Mouse (Mus musculus): ENCODE data around the gene Zfp282. TPM values are rescaled to one million over a fixed set of nuclear protein-coding genes. Genes with fewer than 3 reads are reported as not detected.

The Zfp282 gene
- 22.8 and 23.8 TPM in 2 replicates for polyA plus RNA-seq (2015; fragmentation: Nextera tagmentation; extraction: Ambion mirVana)

DNA sequence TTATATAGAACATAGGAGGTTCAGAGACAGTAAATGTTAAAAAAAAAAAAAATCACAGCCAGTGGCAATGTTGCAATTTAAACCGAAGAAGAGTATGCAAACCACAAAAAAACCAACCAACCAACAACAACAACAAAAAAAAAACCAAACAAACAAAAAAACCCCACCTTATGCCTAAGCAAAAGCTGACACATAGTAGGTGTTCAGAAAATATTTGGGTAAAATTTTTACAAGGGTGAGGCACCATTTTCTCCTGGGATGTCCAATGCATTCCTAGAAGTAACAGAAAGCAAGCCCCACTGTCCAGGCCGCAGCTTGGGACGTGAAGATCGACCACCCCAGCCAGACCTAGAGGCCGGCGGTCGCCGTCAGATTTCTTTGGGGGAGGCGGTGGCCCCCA, at the start of gene Zfp282:
Zfp282 (plus strand) TSS at position 147 of the 400 bp plus-strand sequence.
- Histone ChIP-seq H3K4me1 (ENCODE audit: control insufficient read depth, insufficient read depth, low read length) (peaks cover 15% of the 10 kb centered on the region), H3K27ac (ENCODE audit: low read length) (peak within 1 kb of the TSS; percentile 98), H3K27me3 (ENCODE audit: control insufficient read depth, insufficient read depth, low read depth, low read length) (no peaks in the 10 kb centered on the region), H3K36me3 (ENCODE audit: control insufficient read depth, insufficient read depth, low read length) (peaks cover 15% of the 10 kb centered on the region), H3K4me3 (ENCODE audit: low read depth, low read length) (peak within 1 kb of the TSS; percentile 98), H3K9ac (ENCODE audit: low read depth, low read length) (peak within 1 kb of the TSS; percentile 96), H3K9me3 (replicated peaks; ENCODE audit: control insufficient read depth, low read length, poor library complexity, severe bottlenecking) (no peaks in the 10 kb centered on the region), H3K4me2 (ENCODE audit: low read length) (peak within 1 kb of the TSS; percentile 73)
- 5% methylated on average over 9 of the region's 9 CpGs for WGBS
- no peak for ATAC-seq

DNA sequence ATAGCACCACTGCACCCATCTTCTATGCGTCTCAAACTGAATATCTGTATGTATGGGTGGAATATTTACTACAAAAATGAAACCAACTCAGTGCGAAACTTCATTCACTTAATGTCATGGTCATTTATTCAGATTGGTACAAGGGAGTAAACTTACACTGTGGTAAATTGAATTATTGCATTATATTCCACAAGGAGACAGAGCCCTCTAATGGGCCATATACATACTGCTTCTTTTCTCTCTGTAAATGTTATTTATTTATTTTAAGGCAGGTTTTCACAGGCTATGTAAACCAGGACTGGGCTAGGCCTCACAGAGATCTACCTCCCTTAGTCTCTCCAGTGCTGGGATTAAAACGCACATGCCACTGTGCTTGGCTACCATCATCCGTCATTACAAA, 49.5 kb upstream of the Zfp282 start:
- Histone ChIP-seq H3K4me2 (ENCODE audit: low read length) (no peak overlapping the region), H3K9ac (ENCODE audit: low read depth, low read length) (no peak overlapping the region), H3K9me3 (replicated peaks; ENCODE audit: control insufficient read depth, low read length, poor library complexity, severe bottlenecking) (no peaks in the 10 kb centered on the region), H3K4me3 (ENCODE audit: low read depth, low read length) (no peak overlapping the region), H3K27ac (ENCODE audit: low read length) (no peak overlapping the region), H3K4me1 (ENCODE audit: control insufficient read depth, insufficient read depth, low read length) (peaks cover 15% of the 10 kb centered on the region), H3K27me3 (ENCODE audit: control insufficient read depth, insufficient read depth, low read depth, low read length) (no peaks in the 10 kb centered on the region), H3K36me3 (ENCODE audit: control insufficient read depth, insufficient read depth, low read length) (peaks cover 17% of the 10 kb centered on the region)
- ATAC-seq = no peak
- 96% methylated on average over 4 of the region's 4 CpGs for WGBS

DNA sequence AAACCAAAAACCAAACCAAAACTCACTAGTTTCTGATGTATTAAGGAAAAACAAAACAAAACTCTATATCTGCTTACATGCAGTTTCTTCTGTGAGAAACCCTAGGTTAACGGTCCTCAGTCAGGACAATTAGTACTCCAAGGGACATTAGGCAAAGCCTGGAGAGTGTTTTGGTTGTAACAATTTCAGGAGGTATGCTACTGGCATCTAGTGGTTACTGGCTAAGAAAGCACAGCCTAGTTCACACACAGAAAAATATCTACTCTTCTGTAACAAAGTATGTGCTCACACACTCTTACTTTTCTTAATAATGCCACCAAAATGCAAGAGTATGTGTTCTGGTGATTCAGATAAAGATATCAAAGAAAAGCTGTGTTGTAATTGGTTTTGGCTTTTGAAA, 48.1 kb upstream of the Zfp282 start:
- peak overlapping the region; percentile 33; the same call in 1 of the 2 replicates for H3K27ac ChIP-seq (ENCODE audit: low read length)

DNA sequence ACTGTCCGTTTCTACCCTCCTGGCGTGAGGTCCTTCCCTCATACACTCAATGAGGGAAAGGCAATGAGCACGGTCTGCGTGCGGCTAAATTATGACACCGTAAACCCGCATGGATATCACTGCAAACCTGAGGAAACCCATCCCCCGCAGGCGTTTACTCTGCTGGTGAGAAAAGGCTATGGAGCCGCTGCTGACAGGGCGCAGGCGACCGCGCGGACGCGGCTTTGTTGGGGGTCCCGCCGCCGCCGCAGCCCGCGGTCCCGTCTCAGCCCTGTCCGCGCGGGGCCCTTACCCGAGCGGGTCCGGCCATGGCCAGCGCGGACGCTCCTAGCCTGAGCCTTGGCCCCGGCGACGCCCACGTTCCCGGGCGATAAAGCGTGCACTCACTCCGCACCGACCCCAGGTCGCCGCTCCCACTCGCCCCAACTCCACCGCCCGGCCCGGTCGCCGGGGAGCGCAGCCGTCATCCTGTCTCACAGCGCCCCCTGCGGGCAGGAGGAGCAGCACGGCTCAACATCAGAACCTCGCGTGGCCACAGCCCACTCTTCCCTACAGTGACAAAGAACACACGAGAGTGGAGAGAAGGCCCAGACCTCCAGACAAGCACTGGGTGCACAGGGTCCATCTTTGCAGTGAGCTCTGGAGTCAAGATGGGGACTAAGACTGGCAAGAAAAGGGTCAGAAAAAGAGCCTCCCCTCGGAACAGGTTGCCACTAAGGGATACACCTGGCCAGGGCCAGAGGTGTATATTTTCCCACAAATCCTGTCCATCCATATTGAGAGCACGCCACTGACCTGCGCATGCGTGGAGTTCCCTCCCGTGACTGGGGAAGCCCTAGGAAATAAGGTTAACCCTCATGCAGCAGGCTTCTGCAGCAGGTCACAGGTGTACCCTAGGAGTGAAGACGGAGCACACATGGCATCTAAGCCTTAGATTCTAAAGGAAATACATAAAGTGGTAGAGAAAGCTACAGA, 46.6 kb upstream of the Zfp282 start, which contains the start of gene Zfp786:
Zfp786 (minus strand) TSS at position 764 of the 975 bp plus-strand sequence.
- 1% methylated on average over 64 of the region's 64 CpGs for WGBS
- no peaks in the 10 kb centered on the region for H3K9me3 ChIP-seq (replicated peaks; ENCODE audit: control insufficient read depth, low read length, poor library complexity, severe bottlenecking)
- no peaks in the 10 kb centered on the region for H3K27me3 ChIP-seq (ENCODE audit: control insufficient read depth, insufficient read depth, low read depth, low read length)
- ATAC-seq = peak; percentile 91
- H3K36me3 ChIP-seq (ENCODE audit: control insufficient read depth, insufficient read depth, low read length) = 0 out of 2 replicates have a peak, but pooled peaks cover 5% of the 10 kb centered on the region
- H3K4me2 ChIP-seq (ENCODE audit: low read length) = peak within 1 kb of the TSS; percentile 63
- H3K4me1 ChIP-seq (ENCODE audit: control insufficient read depth, insufficient read depth, low read length) = peaks cover 15% of the 10 kb centered on the region
- peak within 1 kb of the TSS; percentile 56 for H3K4me3 ChIP-seq (ENCODE audit: low read depth, low read length)
- peak within 1 kb of the TSS; percentile 91 for H3K9ac ChIP-seq (ENCODE audit: low read depth, low read length)
- H3K27ac ChIP-seq (ENCODE audit: low read length) = peak within 1 kb of the TSS; percentile 92

More for the DNA sequence above, 48.1 kb upstream of the Zfp282 start:
- 9% methylated on average over 1 of the region's 1 CpGs for WGBS
- H3K36me3 ChIP-seq (ENCODE audit: control insufficient read depth, insufficient read depth, low read length) = peaks cover 11% of the 10 kb centered on the region; the same call in 1 of the 2 replicates
- no peak for ATAC-seq
- no peaks in the 10 kb centered on the region for H3K27me3 ChIP-seq (ENCODE audit: control insufficient read depth, insufficient read depth, low read depth, low read length)
- peaks cover 15% of the 10 kb centered on the region for H3K4me1 ChIP-seq (ENCODE audit: control insufficient read depth, insufficient read depth, low read length)
- peak overlapping the region; percentile 63 for H3K4me2 ChIP-seq (ENCODE audit: low read length)
- H3K9ac ChIP-seq (ENCODE audit: low read depth, low read length) = peak overlapping the region; percentile 58
- H3K9me3 ChIP-seq (replicated peaks; ENCODE audit: control insufficient read depth, low read length, poor library complexity, severe bottlenecking) = no peaks in the 10 kb centered on the region
- peak overlapping the region; percentile 56 for H3K4me3 ChIP-seq (ENCODE audit: low read depth, low read length)

DNA sequence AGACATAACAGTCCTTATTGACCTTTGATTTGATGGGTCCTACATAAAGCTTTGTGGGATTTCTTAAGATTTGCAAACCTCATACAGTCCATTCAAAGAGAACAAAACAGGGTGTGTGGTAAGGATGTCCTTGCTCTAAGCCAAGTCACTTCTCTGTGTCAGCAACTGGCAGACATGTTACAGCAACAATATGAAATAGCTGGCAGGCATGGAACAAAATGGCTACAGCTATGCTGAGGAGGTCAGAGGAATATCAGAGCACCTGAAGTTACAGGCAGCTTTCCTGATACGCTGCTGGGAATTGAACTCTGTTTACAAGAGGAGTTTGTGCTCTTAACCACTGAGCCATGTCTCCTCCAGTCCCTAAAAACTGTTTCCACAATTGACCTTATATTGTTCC, 44.8 kb upstream of the Zfp282 start:
- Histone ChIP-seq H3K9ac (ENCODE audit: low read depth, low read length) (no peak overlapping the region), H3K4me1 (ENCODE audit: control insufficient read depth, insufficient read depth, low read length) (peaks cover 21% of the 10 kb centered on the region), H3K27ac (ENCODE audit: low read length) (no peak overlapping the region), H3K36me3 (ENCODE audit: control insufficient read depth, insufficient read depth, low read length) (no peaks in the 10 kb centered on the region), H3K9me3 (replicated peaks; ENCODE audit: control insufficient read depth, low read length, poor library complexity, severe bottlenecking) (no peaks in the 10 kb centered on the region), H3K4me2 (ENCODE audit: low read length) (no peak overlapping the region), H3K4me3 (ENCODE audit: low read depth, low read length) (no peak overlapping the region), H3K27me3 (ENCODE audit: control insufficient read depth, insufficient read depth, low read depth, low read length) (no peaks in the 10 kb centered on the region)
- WGBS = 76% methylated on average over 1 of the region's 1 CpGs
- ATAC-seq = no peak

DNA sequence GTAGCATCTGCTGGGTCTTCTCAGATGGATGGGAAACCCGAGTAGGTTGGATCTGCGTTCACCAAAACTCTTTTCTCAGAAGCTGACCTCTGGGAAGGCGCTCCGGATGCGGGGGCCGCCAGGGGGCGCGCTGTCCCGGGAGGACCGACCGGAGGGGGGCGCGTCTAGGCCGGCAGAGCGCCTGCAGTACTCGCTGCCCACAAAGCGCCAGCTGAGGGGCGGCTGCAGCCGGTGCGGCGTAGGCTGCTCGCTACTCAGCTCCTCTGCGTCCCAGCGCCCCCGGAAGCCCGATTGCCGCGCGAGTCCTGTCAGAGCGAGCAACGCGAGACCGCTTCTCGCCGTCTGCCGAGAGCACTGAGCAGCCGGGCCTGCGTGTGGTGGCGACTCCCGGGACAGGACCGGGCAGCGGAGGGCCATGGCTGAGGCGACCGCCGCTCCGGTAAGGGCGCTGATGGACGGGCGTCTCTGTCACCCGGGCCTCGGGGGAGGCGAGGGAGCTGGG, 41.5 kb upstream of the Zfp282 start, which contains the start of gene Zfp398:
Zfp398 (plus strand) TSS at position 180 of the 502 bp plus-strand sequence.
- H3K9ac ChIP-seq (ENCODE audit: low read depth, low read length) = peak within 1 kb of the TSS; percentile 98
- under 1% methylated on average over 52 of the region's 52 CpGs for WGBS

DNA sequence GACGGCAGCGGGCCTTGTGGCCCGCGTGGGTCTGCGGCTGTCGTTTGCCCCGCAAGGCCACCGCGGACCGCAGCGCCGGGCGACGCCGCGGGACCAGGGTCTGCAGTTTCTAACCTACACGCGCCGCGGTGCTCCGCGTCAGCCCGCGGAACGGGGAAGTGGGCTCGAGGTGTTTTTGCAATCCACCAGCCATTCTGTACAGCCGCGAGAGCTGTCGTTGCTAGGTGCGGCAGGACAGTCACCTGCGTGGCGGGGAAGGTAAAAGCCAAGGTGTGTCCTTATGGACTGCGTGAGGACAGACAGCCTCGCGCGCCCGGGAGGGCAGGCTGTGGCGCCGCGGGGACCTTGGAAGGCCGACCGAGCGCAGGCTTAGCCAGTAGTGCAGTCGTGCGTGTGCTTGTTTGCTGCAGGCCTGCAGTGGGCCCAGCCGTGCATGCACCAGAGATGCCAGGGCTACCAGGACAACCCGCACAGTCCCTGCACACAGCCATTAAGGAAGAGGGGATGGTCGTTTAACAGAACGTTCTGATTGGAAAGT, 41.0 kb upstream of the Zfp282 start:
- under 1% methylated on average over 49 of the region's 49 CpGs for WGBS
- peaks cover 16% of the 10 kb centered on the region for H3K4me1 ChIP-seq (ENCODE audit: control insufficient read depth, insufficient read depth, low read length)
- peak overlapping the region; percentile 94 for H3K4me3 ChIP-seq (ENCODE audit: low read depth, low read length)
- H3K27ac ChIP-seq (ENCODE audit: low read length) = peak overlapping the region; percentile 95
- ATAC-seq = peak; percentile 83
- no peaks in the 10 kb centered on the region for H3K9me3 ChIP-seq (replicated peaks; ENCODE audit: control insufficient read depth, low read length, poor library complexity, severe bottlenecking)
- peak overlapping the region; percentile 89 for H3K4me2 ChIP-seq (ENCODE audit: low read length)
- 0 out of 2 replicates have a peak, but pooled peaks cover 4% of the 10 kb centered on the region for H3K36me3 ChIP-seq (ENCODE audit: control insufficient read depth, insufficient read depth, low read length)
- H3K27me3 ChIP-seq (ENCODE audit: control insufficient read depth, insufficient read depth, low read depth, low read length) = no peaks in the 10 kb centered on the region
- H3K9ac ChIP-seq (ENCODE audit: low read depth, low read length) = peak overlapping the region; percentile 98

More for the DNA sequence above, 41.5 kb upstream of the Zfp282 start, which contains the start of gene Zfp398:
- Histone ChIP-seq H3K4me2 (ENCODE audit: low read length) (peak within 1 kb of the TSS; percentile 89), H3K36me3 (ENCODE audit: control insufficient read depth, insufficient read depth, low read length) (no peaks in the 10 kb centered on the region), H3K4me3 (ENCODE audit: low read depth, low read length) (peak within 1 kb of the TSS; percentile 94), H3K27me3 (ENCODE audit: control insufficient read depth, insufficient read depth, low read depth, low read length) (no peaks in the 10 kb centered on the region), H3K4me1 (ENCODE audit: control insufficient read depth, insufficient read depth, low read length) (peaks cover 20% of the 10 kb centered on the region), H3K27ac (ENCODE audit: low read length) (peak within 1 kb of the TSS; percentile 95), H3K9me3 (replicated peaks; ENCODE audit: control insufficient read depth, low read length, poor library complexity, severe bottlenecking) (no peaks in the 10 kb centered on the region)
- peak; percentile 96 for ATAC-seq

DNA sequence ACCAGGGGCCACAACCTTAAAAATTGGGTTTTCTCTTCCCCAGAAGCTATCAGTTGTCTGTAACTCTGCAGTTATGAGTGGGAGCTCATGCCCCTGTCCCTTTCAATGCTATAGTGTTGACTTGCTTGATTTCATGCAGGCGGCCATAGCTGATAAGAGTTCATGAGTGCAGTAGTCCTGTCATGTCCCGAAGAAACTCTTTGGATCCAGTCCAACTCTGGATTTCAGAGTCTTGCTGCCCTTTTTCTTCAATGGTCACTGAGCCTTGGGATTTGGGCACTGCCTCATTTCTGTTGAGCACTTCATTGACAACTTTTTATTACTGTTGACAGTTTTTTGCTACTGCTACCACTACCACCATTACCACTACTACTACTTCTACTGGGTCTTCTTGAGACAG, 39.4 kb upstream of the Zfp282 start:
- Histone ChIP-seq H3K36me3 (ENCODE audit: control insufficient read depth, insufficient read depth, low read length) (0 out of 2 replicates have a peak, but pooled peaks cover 4% of the 10 kb centered on the region), H3K9me3 (replicated peaks; ENCODE audit: control insufficient read depth, low read length, poor library complexity, severe bottlenecking) (no peaks in the 10 kb centered on the region), H3K4me3 (ENCODE audit: low read depth, low read length) (no peak overlapping the region), H3K9ac (ENCODE audit: low read depth, low read length) (no peak overlapping the region), H3K27ac (ENCODE audit: low read length) (no peak overlapping the region), H3K4me2 (ENCODE audit: low read length) (no peak overlapping the region), H3K4me1 (ENCODE audit: control insufficient read depth, insufficient read depth, low read length) (peaks cover 13% of the 10 kb centered on the region), H3K27me3 (ENCODE audit: control insufficient read depth, insufficient read depth, low read depth, low read length) (no peaks in the 10 kb centered on the region)
- 81% methylated on average over 2 of the region's 2 CpGs for WGBS
- ATAC-seq = no peak

Data from midbrain, embryonic 16.5 days (tissue).